Mouse (Mus musculus): ENCODE data around the gene Pmis2. TPM values are rescaled to one million over a fixed set of nuclear protein-coding genes. Genes with fewer than 3 reads are reported as not detected.

Gene Pmis2
- polyA plus RNA-seq, 1 experiment from 2014 or later, result not detected

GRCm38 (mm10) chr7:30625530-30626384, 45.6 kb downstream of the Pmis2 start, which contains the start of gene Cox6b1:
Gene Cox6b1, minus strand, starts transcription at chr7:30626151.
- H3K9me3 ChIP-seq (ENCODE audit: control insufficient read depth, low read length), result no peaks in the 10 kb centered on the region
- peak within 1 kb of the TSS; percentile 43; the same call in 1 of the 2 replicates for H3K27ac ChIP-seq (ENCODE audit: low read depth)
- peak within 1 kb of the TSS; percentile 95 for H3K4me3 ChIP-seq (ENCODE audit: low read depth, low read length)
- peak within 1 kb of the TSS; percentile 78 for H3K4me2 ChIP-seq (ENCODE audit: low read length)
- H3K4me1 ChIP-seq (replicated peaks; ENCODE audit: control insufficient read depth, insufficient read depth, low read length), result peaks cover 7% of the 10 kb centered on the region
- peak; percentile 92 for DNase-seq (ENCODE audit: low spot score)
- H3K9ac ChIP-seq (ENCODE audit: low read length), result peak within 1 kb of the TSS; percentile 87
- peak; percentile 94 for ATAC-seq (replicated peaks; ENCODE audit: low FRiP score, low TSS enrichment, low read depth)
- 2% methylated on average over 44 of the region's 44 CpGs for WGBS
- peaks cover 34% of the 10 kb centered on the region for H3K36me3 ChIP-seq (ENCODE audit: control insufficient read depth, insufficient read depth, low read length)
- H3K27me3 ChIP-seq (replicated peaks; ENCODE audit: control insufficient read depth, insufficient read depth, low read length), result 0 out of 2 replicates have a peak, but pooled peaks cover 3% of the 10 kb centered on the region

Other genes starting within 250 kb of the Pmis2 start
- gene Nfkbid, start 249.9 kb downstream of the Pmis2 start, polyA plus RNA-seq (2014; fragmentation: Nextera tagmentation; extraction: Ambion mirVana), result 2.3 and 3.2 TPM in 2 replicates
- gene Aplp1, start 226.1 kb downstream of the Pmis2 start, polyA plus RNA-seq (2014; fragmentation: Nextera tagmentation; extraction: Ambion mirVana), result 37.9 and 43.0 TPM in 2 replicates
- 0.13 and 2.9 TPM in 2 replicates for gene Kirrel2, start 213.9 kb downstream of the Pmis2 start, polyA plus RNA-seq (2014; fragmentation: Nextera tagmentation; extraction: Ambion mirVana)
- 0.15 and 1.3 TPM in 2 replicates for gene Nphs1, start 213.3 kb downstream of the Pmis2 start, polyA plus RNA-seq (2014; fragmentation: Nextera tagmentation; extraction: Ambion mirVana)
- gene Prodh2, start 178.0 kb downstream of the Pmis2 start, polyA plus RNA-seq (2014; fragmentation: Nextera tagmentation; extraction: Ambion mirVana), result 1.3 TPM in 2 replicates
- gene Arhgap33, start 136.5 kb downstream of the Pmis2 start, polyA plus RNA-seq (2014; fragmentation: Nextera tagmentation; extraction: Ambion mirVana), result 10.7 and 11.9 TPM in 2 replicates
- 45.0 and 48.5 TPM in 2 replicates for gene Hspb6, start 119.4 kb downstream of the Pmis2 start, polyA plus RNA-seq (2014; fragmentation: Nextera tagmentation; extraction: Ambion mirVana)
- 15.2 and 15.7 TPM in 2 replicates for gene Proser3, start 119.3 kb downstream of the Pmis2 start, polyA plus RNA-seq (2014; fragmentation: Nextera tagmentation; extraction: Ambion mirVana)
- 36.9 and 38.5 TPM in 2 replicates for gene Lin37, start 111.8 kb downstream of the Pmis2 start, polyA plus RNA-seq (2014; fragmentation: Nextera tagmentation; extraction: Ambion mirVana)
- 92.3 and 94.5 TPM in 2 replicates for gene U2af1l4, start 108.3 kb downstream of the Pmis2 start, polyA plus RNA-seq (2014; fragmentation: Nextera tagmentation; extraction: Ambion mirVana)
- gene Gm49396, start 108.3 kb downstream of the Pmis2 start, polyA plus RNA-seq (2014; fragmentation: Nextera tagmentation; extraction: Ambion mirVana), result 7.7 and 9.1 TPM in 2 replicates
- gene Psenen, start 108.0 kb downstream of the Pmis2 start, polyA plus RNA-seq (2014; fragmentation: Nextera tagmentation; extraction: Ambion mirVana), result 119 and 125 TPM in 2 replicates
- 3.3 and 3.5 TPM in 2 replicates for gene Igflr1, start 106.2 kb downstream of the Pmis2 start, polyA plus RNA-seq (2014; fragmentation: Nextera tagmentation; extraction: Ambion mirVana)
- gene Kmt2b, start 82.9 kb downstream of the Pmis2 start, polyA plus RNA-seq (2014; fragmentation: Nextera tagmentation; extraction: Ambion mirVana), result 12.8 and 13.0 TPM in 2 replicates
- gene Zbtb32, start 72.7 kb downstream of the Pmis2 start, polyA plus RNA-seq (2014; fragmentation: Nextera tagmentation; extraction: Ambion mirVana), result 0.81 and 0.83 TPM in 2 replicates
- 12.1 and 15.3 TPM in 2 replicates for gene Upk1a, start 58.8 kb downstream of the Pmis2 start, polyA plus RNA-seq (2014; fragmentation: Nextera tagmentation; extraction: Ambion mirVana)
- gene Cox6b1, start 45.5 kb downstream of the Pmis2 start, polyA plus RNA-seq (2014; fragmentation: Nextera tagmentation; extraction: Ambion mirVana), result 1,084 and 1,229 TPM in 2 replicates
- not detected in 2 replicates for gene Etv2, start 35.8 kb downstream of the Pmis2 start, polyA plus RNA-seq (2014; fragmentation: Nextera tagmentation; extraction: Ambion mirVana)
- 96.4 and 101 TPM in 2 replicates for gene Rbm42, start 21.3 kb downstream of the Pmis2 start, polyA plus RNA-seq (2014; fragmentation: Nextera tagmentation; extraction: Ambion mirVana)
- gene Haus5, start 6.6 kb downstream of the Pmis2 start, polyA plus RNA-seq (2014; fragmentation: Nextera tagmentation; extraction: Ambion mirVana), result 48.7 and 49.5 TPM in 2 replicates
- 1.4 TPM in 2 replicates for gene 2200002J24Rik, start 27.3 kb upstream of the Pmis2 start, polyA plus RNA-seq (2014; fragmentation: Nextera tagmentation; extraction: Ambion mirVana)
- gene Atp4a, start 40.6 kb upstream of the Pmis2 start, polyA plus RNA-seq (2014; fragmentation: Nextera tagmentation; extraction: Ambion mirVana), result 1.0 and 2.2 TPM in 2 replicates
- 213 and 238 TPM in 2 replicates for gene Tmem147, start 57.9 kb upstream of the Pmis2 start, polyA plus RNA-seq (2014; fragmentation: Nextera tagmentation; extraction: Ambion mirVana)
- 0.51 TPM in 1 of 2 replicates, not detected in the other for gene Gapdhs, start 72.1 kb upstream of the Pmis2 start, polyA plus RNA-seq (2014; fragmentation: Nextera tagmentation; extraction: Ambion mirVana)
- gene Sbsn, start 79.9 kb upstream of the Pmis2 start, polyA plus RNA-seq (2014; fragmentation: Nextera tagmentation; extraction: Ambion mirVana), result 1.5 and 2.7 TPM in 2 replicates
- 0.61 and 1.3 TPM in 2 replicates for gene Dmkn, start 92.2 kb upstream of the Pmis2 start, polyA plus RNA-seq (2014; fragmentation: Nextera tagmentation; extraction: Ambion mirVana)
- 0.80 and 0.86 TPM in 2 replicates for gene Krtdap, start 116.3 kb upstream of the Pmis2 start, polyA plus RNA-seq (2014; fragmentation: Nextera tagmentation; extraction: Ambion mirVana)
- 2.4 and 5.9 TPM in 2 replicates for gene Ffar2, start 152.2 kb upstream of the Pmis2 start, polyA plus RNA-seq (2014; fragmentation: Nextera tagmentation; extraction: Ambion mirVana)
- gene Ffar3, start 184.6 kb upstream of the Pmis2 start, polyA plus RNA-seq (2014; fragmentation: Nextera tagmentation; extraction: Ambion mirVana), result 0.32 and 0.39 TPM in 2 replicates
- 0.14 TPM in 1 of 2 replicates, not detected in the other for gene Ffar1, start 190.0 kb upstream of the Pmis2 start, polyA plus RNA-seq (2014; fragmentation: Nextera tagmentation; extraction: Ambion mirVana)
- 0.12 TPM in 1 of 2 replicates, not detected in the other for gene Cd22, start 208.7 kb upstream of the Pmis2 start, polyA plus RNA-seq (2014; fragmentation: Nextera tagmentation; extraction: Ambion mirVana)
- 0.22 and 0.35 TPM in 2 replicates for gene Mag, start 243.3 kb upstream of the Pmis2 start, polyA plus RNA-seq (2014; fragmentation: Nextera tagmentation; extraction: Ambion mirVana)

All from intestine, embryonic 14.5 days (tissue).